Mouse (Mus musculus) bone marrow, adult 2 months (tissue): Measurements from ENCODE around the gene Zfp384. TPM values are rescaled to one million over a fixed set of nuclear protein-coding genes. Genes with fewer than 3 reads are reported as not detected.
"Not testable (repeated sequence)": the region's sequence is repeated elsewhere in the genome, so short reads cannot be mapped to it uniquely, and the experiment has no call there.

Experiments
- H3K27ac ChIP-seq: fragments of 200-500 bp; 2 replicates; pipeline ENCODE4 v1.5.1; 2012; ENCODE audit warnings: low read depth, mild to moderate bottlenecking, control low read depth, inconsistent platforms, low read length; ENCODE audit not compliant: control insufficient read depth, poor library complexity, insufficient read depth
- H3K4me1 ChIP-seq: fragments of 200-500 bp; 2 replicates; pipeline ENCODE4 v1.6.1; 2011; ENCODE audit warnings: low read length; ENCODE audit not compliant: control insufficient read depth, insufficient read depth
- H3K4me3 ChIP-seq: fragments of 200-500 bp; replicated peaks from 2 replicates; pipeline ENCODE3; 2011; ENCODE audit warnings: mild to moderate bottlenecking, low read depth, low read length, control low read depth; ENCODE audit not compliant: control insufficient read depth
- CTCF ChIP-seq: fragments of 200-500 bp; IDR thresholded peaks from 2 replicates; pipeline ENCODE4 v1.5.1; 2011; ENCODE audit warnings: low read length, control low read depth; ENCODE audit not compliant: control insufficient read depth, insufficient read depth
- POLR2A ChIP-seq: fragments of 200-500 bp; IDR thresholded peaks from 2 replicates; pipeline ENCODE4 v1.6.1; 2011; ENCODE audit warnings: low read depth, mild to moderate bottlenecking, control low read depth, low read length, borderline replicate concordance; ENCODE audit not compliant: control insufficient read depth
- WGBS: fragments of 180-500 bp; shearing (Covaris S2); methylation state at CpG from one replicate; pipeline ENCODE4 v1.1.7; 2018; 5-methylcytosine and 5-hydroxymethylcytosine counted together
- polyA plus RNA-seq: library from polyadenylated mRNA; stranded (reverse); fragments of >200 nt; gene quantifications from 2 replicates; pipeline ENCODE4 v1.2.4, GENCODE M21; 2011; ENCODE audit warnings: low replicate concordance; ENCODE audit not compliant: missing spikeins, insufficient read depth, insufficient read length

Zfp384 gene
- polyA plus RNA-seq, 1 experiment = 46.0 TPM

- WGBS = 83% methylated on average over 20 of the region's 20 CpGs
- TF ChIP-seq POLR2A (no peak), CTCF (no peak)
- Histone ChIP-seq H3K27ac (no peak within 1 kb of the TSS), H3K4me3 (no peak within 1 kb of the TSS), H3K4me1 (no peaks in the 10 kb centered on the region)
These were observed 40.7 kb downstream of the Zfp384 start, which contains the start of gene Acrbp for GRCm38 (mm10) chr6:125049678-125050077. Gene Acrbp, plus strand, starts transcription at chr6:125049689.

- TF ChIP-seq POLR2A (no peak), CTCF (peak; percentile 35; the same call in 1 of the 2 replicates)
- WGBS = 72% methylated on average over 5 of the region's 5 CpGs
- H3K4me3 ChIP-seq = no peak overlapping the region
- H3K4me1 ChIP-seq = no peaks in the 10 kb centered on the region
- no peak overlapping the region for H3K27ac ChIP-seq
These were observed 42.3 kb downstream of the Zfp384 start for GRCm38 (mm10) chr6:125051237-125051636.

GRCm38 (mm10) chr6:125061493-125061892 is 52.5 kb downstream of the Zfp384 start:
- TF ChIP-seq POLR2A = no peak
- TF ChIP-seq CTCF = no peak
- Histone ChIP-seq H3K27ac (no peak overlapping the region), H3K4me1 (no peaks in the 10 kb centered on the region), H3K4me3 (no peak overlapping the region)
- 76% methylated on average over 6 of the region's 6 CpGs for WGBS

- Histone ChIP-seq H3K4me3 (no peak overlapping the region), H3K27ac (no peak overlapping the region), H3K4me1 (peaks cover 1% of the 10 kb centered on the region; the same call in 1 of the 2 replicates)
- TF ChIP-seq CTCF = no peak
- TF ChIP-seq POLR2A = no peak
- WGBS = 78% methylated on average over 5 of the region's 5 CpGs
These were observed 53.6 kb downstream of the Zfp384 start for GRCm38 (mm10) chr6:125062511-125062910.

GRCm38 (mm10) chr6:125063906-125064305 is 55.0 kb downstream of the Zfp384 start:
- no peak overlapping the region for H3K27ac ChIP-seq
- WGBS = 85% methylated on average over 6 of the region's 6 CpGs
- peaks cover 1% of the 10 kb centered on the region; the same call in 1 of the 2 replicates for H3K4me1 ChIP-seq
- no peak overlapping the region for H3K4me3 ChIP-seq
- TF ChIP-seq CTCF (no peak), POLR2A (no peak)

GRCm38 (mm10) chr6:125065223-125065622 is 56.3 kb downstream of the Zfp384 start:
- H3K27ac ChIP-seq, H3K4me1 ChIP-seq, H3K4me3 ChIP-seq: not testable (repeated sequence)
- WGBS = 40% methylated on average over 1 of the region's 1 CpGs

- TF ChIP-seq CTCF = no peak
- no peak for TF ChIP-seq POLR2A
- Histone ChIP-seq H3K27ac (no peak within 1 kb of the TSS), H3K4me3 (no peak within 1 kb of the TSS), H3K4me1 (peaks cover 7% of the 10 kb centered on the region)
- WGBS = 75% methylated on average over 8 of the region's 8 CpGs
These were observed 58.6 kb downstream of the Zfp384 start, which contains the start of gene Lpar5 for GRCm38 (mm10) chr6:125067571-125067995. Gene Lpar5, plus strand, starts transcription at chr6:125067920.

- H3K4me1 ChIP-seq = peaks cover 8% of the 10 kb centered on the region
- H3K27ac ChIP-seq = peak overlapping the region; percentile 62
- WGBS = 4% methylated on average over 18 of the region's 18 CpGs
- TF ChIP-seq CTCF (0 out of 2 replicates have a peak, but pooled peaks have one; percentile 5), POLR2A (0 out of 2 replicates have a peak, but pooled peaks have one; percentile 27)
- H3K4me3 ChIP-seq = peak overlapping the region; percentile 55
These were observed 62.4 kb downstream of the Zfp384 start for GRCm38 (mm10) chr6:125071170-125071895.
